Mouse (Mus musculus): ENCODE measurements around the gene Plscr2. TPM values are rescaled to one million over a fixed set of nuclear protein-coding genes. Genes with fewer than 3 reads are reported as not detected.

The Plscr2 gene
- polyA plus RNA-seq, 1 experiment: 4.4 TPM

DNA sequence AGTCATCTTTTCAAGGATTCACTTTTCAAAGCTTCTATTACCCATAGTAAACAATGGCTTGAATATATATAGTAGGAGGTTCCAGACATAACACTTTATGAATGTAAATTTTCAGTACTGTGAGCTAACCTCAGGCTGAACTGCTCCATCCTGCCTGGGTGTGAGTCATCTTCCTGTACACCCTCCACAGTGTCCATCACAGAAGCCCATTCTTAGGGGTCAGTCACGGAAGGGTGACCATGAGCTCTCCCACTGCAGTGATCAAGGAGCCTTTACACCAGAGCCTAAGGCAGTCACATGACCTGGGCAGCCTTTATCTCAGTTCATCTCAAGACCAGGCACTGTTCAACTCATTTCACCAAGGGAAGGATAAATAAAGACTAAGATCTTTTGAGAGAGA lies 7.7 kb upstream of the Plscr2 start:
- TF ChIP-seq CTCF (IDR thresholded peaks at IDR 0.05; ENCODE audit: borderline replicate concordance, insufficient read depth, low read depth, low read length): no peak
- TF ChIP-seq POLR2A (IDR thresholded peaks at IDR 0.05; ENCODE audit: borderline replicate concordance, insufficient read depth, low read length): no peak
- Histone ChIP-seq H3K4me1 (ENCODE audit: control insufficient read depth, insufficient read depth, low read length) (no peaks in the 10 kb centered on the region), H3K27ac (ENCODE audit: insufficient read depth, low read length) (no peak overlapping the region), H3K27me3 (ENCODE audit: control insufficient read depth, insufficient read depth, low read length) (no peaks in the 10 kb centered on the region), H3K4me3 (replicated peaks; ENCODE audit: insufficient read depth, low read depth, low read length) (no peak overlapping the region)
- no peak for DNase-seq
- 89% methylated on average over 1 of the region's 1 CpGs for WGBS

GRCm38 (mm10) chr9:92269829-92270404 lies 5.5 kb upstream of the Plscr2 start:
- WGBS: 97% methylated on average over 5 of the region's 5 CpGs
- no peak for TF ChIP-seq POLR2A (IDR thresholded peaks at IDR 0.05; ENCODE audit: borderline replicate concordance, insufficient read depth, low read length)
- TF ChIP-seq CTCF (IDR thresholded peaks at IDR 0.05; ENCODE audit: borderline replicate concordance, insufficient read depth, low read depth, low read length): no peak

DNA sequence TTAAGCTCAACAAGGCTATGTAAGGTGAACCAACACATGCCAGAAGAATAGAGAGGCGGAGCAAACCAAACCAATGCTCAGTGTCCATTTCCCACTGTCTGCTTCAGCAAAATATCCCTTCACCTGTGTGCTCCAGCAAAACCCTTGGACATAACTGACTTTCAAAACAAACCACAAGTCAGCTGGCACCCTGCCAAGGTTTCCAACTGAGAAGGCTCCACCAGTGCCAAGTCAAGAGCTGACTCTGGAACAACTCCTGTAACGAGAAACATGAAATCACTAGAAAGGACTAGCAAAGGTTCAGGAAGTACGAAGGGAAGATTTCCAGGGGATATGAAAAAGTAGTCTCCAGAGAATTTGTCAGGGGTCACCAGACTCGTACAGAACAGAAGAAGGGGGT lies 4.5 kb upstream of the Plscr2 start:
- Histone ChIP-seq H3K4me1 (ENCODE audit: control insufficient read depth, insufficient read depth, low read length) (no peaks in the 10 kb centered on the region), H3K4me3 (replicated peaks; ENCODE audit: insufficient read depth, low read depth, low read length) (no peak overlapping the region), H3K27me3 (ENCODE audit: control insufficient read depth, insufficient read depth, low read length) (no peaks in the 10 kb centered on the region), H3K27ac (ENCODE audit: insufficient read depth, low read length) (no peak overlapping the region)
- WGBS: 23% methylated on average over 4 of the region's 4 CpGs
- DNase-seq: peak; percentile 37 to 44
- no peak for TF ChIP-seq POLR2A (IDR thresholded peaks at IDR 0.05; ENCODE audit: borderline replicate concordance, insufficient read depth, low read length)
- no peak for TF ChIP-seq CTCF (IDR thresholded peaks at IDR 0.05; ENCODE audit: borderline replicate concordance, insufficient read depth, low read depth, low read length)

More at GRCm38 (mm10) chr9:92269829-92270404, 5.5 kb upstream of the Plscr2 start:
- no peaks in the 10 kb centered on the region for H3K27me3 ChIP-seq (ENCODE audit: control insufficient read depth, insufficient read depth, low read length)
- DNase-seq: no peak
- H3K4me1 ChIP-seq (ENCODE audit: control insufficient read depth, insufficient read depth, low read length): no peaks in the 10 kb centered on the region
- H3K27ac ChIP-seq (ENCODE audit: insufficient read depth, low read length): no peak overlapping the region
- H3K4me3 ChIP-seq (replicated peaks; ENCODE audit: insufficient read depth, low read depth, low read length): no peak overlapping the region

DNA sequence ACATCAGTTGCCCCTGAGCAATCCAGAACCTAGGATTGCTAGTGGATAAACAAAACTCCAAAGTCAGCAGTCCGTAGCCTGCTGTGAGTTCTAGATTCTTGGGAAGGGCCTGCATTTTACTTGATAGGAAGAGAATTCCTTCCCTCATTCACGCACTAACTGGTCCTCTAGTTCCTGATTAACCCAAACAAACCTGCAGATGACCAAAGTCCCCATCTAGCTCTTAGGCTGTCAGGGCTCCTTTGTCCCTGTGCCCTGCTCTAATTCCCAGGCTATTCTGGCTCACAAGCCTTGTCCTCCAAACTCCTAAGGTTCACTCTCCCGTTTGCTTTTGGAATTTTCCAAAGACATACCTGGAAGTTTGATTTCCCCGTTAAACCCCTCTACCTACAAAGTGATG lies 2.8 kb upstream of the Plscr2 start:
- Histone ChIP-seq H3K27me3 (ENCODE audit: control insufficient read depth, insufficient read depth, low read length) (no peaks in the 10 kb centered on the region), H3K27ac (ENCODE audit: insufficient read depth, low read length) (no peak overlapping the region), H3K4me1 (ENCODE audit: control insufficient read depth, insufficient read depth, low read length) (no peaks in the 10 kb centered on the region), H3K4me3 (replicated peaks; ENCODE audit: insufficient read depth, low read depth, low read length) (no peak overlapping the region)
- 95% methylated on average over 4 of the region's 4 CpGs for WGBS
- TF ChIP-seq POLR2A (IDR thresholded peaks at IDR 0.05; ENCODE audit: borderline replicate concordance, insufficient read depth, low read length) (no peak), CTCF (IDR thresholded peaks at IDR 0.05; ENCODE audit: borderline replicate concordance, insufficient read depth, low read depth, low read length) (no peak)
- DNase-seq: no peak

GRCm38 (mm10) chr9:92273271-92273670 lies 2.1 kb upstream of the Plscr2 start:
- Histone ChIP-seq H3K27me3 (ENCODE audit: control insufficient read depth, insufficient read depth, low read length) (no peaks in the 10 kb centered on the region), H3K4me1 (ENCODE audit: control insufficient read depth, insufficient read depth, low read length) (no peaks in the 10 kb centered on the region), H3K27ac (ENCODE audit: insufficient read depth, low read length) (no peak overlapping the region), H3K4me3 (replicated peaks; ENCODE audit: insufficient read depth, low read depth, low read length) (no peak overlapping the region)
- no peak for DNase-seq
- WGBS: 73% methylated on average over 2 of the region's 2 CpGs
- TF ChIP-seq POLR2A (IDR thresholded peaks at IDR 0.05; ENCODE audit: borderline replicate concordance, insufficient read depth, low read length): no peak
- no peak for TF ChIP-seq CTCF (IDR thresholded peaks at IDR 0.05; ENCODE audit: borderline replicate concordance, insufficient read depth, low read depth, low read length)

- 87% methylated on average over 6 of the region's 6 CpGs for WGBS
- Histone ChIP-seq H3K4me1 (ENCODE audit: control insufficient read depth, insufficient read depth, low read length) (no peaks in the 10 kb centered on the region), H3K27me3 (ENCODE audit: control insufficient read depth, insufficient read depth, low read length) (no peaks in the 10 kb centered on the region), H3K4me3 (replicated peaks; ENCODE audit: insufficient read depth, low read depth, low read length) (no peak overlapping the region), H3K27ac (ENCODE audit: insufficient read depth, low read length) (no peak overlapping the region)
- no peak for DNase-seq
- no peak for TF ChIP-seq CTCF (IDR thresholded peaks at IDR 0.05; ENCODE audit: borderline replicate concordance, insufficient read depth, low read depth, low read length)
- no peak for TF ChIP-seq POLR2A (IDR thresholded peaks at IDR 0.05; ENCODE audit: borderline replicate concordance, insufficient read depth, low read length)
Observed at GRCm38 (mm10) chr9:92273956-92274762, 1.2 kb upstream of the Plscr2 start.

- 72% methylated on average over 7 of the region's 7 CpGs for WGBS
- no peak for DNase-seq
- Histone ChIP-seq H3K27ac (ENCODE audit: insufficient read depth, low read length) (no peak overlapping the region), H3K27me3 (ENCODE audit: control insufficient read depth, insufficient read depth, low read length) (no peaks in the 10 kb centered on the region), H3K4me3 (replicated peaks; ENCODE audit: insufficient read depth, low read depth, low read length) (no peak overlapping the region), H3K4me1 (ENCODE audit: control insufficient read depth, insufficient read depth, low read length) (no peaks in the 10 kb centered on the region)
- TF ChIP-seq POLR2A (IDR thresholded peaks at IDR 0.05; ENCODE audit: borderline replicate concordance, insufficient read depth, low read length) (no peak), CTCF (IDR thresholded peaks at IDR 0.05; ENCODE audit: borderline replicate concordance, insufficient read depth, low read depth, low read length) (no peak)
Observed at GRCm38 (mm10) chr9:92276360-92276759, 958 bp downstream of the Plscr2 start.

- DNase-seq: no peak
- TF ChIP-seq POLR2A (IDR thresholded peaks at IDR 0.05; ENCODE audit: borderline replicate concordance, insufficient read depth, low read length) (no peak), CTCF (IDR thresholded peaks at IDR 0.05; ENCODE audit: borderline replicate concordance, insufficient read depth, low read depth, low read length) (no peak)
- Histone ChIP-seq H3K4me1 (ENCODE audit: control insufficient read depth, insufficient read depth, low read length) (no peaks in the 10 kb centered on the region), H3K27ac (ENCODE audit: insufficient read depth, low read length) (no peak overlapping the region), H3K4me3 (replicated peaks; ENCODE audit: insufficient read depth, low read depth, low read length) (no peak overlapping the region), H3K27me3 (ENCODE audit: control insufficient read depth, insufficient read depth, low read length) (no peaks in the 10 kb centered on the region)
- 92% methylated on average over 1 of the region's 1 CpGs for whole genome bisulfite sequencing
Observed at GRCm38 (mm10) chr9:92280048-92280447, 4.6 kb downstream of the Plscr2 start.
